Mouse (Mus musculus) cerebellum, postnatal 10 days (tissue): ENCODE measurements around the gene Eid2b.
"Not testable (repeated sequence)": the region's sequence is repeated elsewhere in the genome, so short reads cannot be mapped to it uniquely, and the experiment has no call there.

ENCODE experiments used
- DNase-seq, 2 experiments: peaks; one replicate each; pipeline ENCODE4 v3.0.0; 2021; ENCODE audit warnings: mixed read lengths in 2 of 2

Gene Eid2b

DNA sequence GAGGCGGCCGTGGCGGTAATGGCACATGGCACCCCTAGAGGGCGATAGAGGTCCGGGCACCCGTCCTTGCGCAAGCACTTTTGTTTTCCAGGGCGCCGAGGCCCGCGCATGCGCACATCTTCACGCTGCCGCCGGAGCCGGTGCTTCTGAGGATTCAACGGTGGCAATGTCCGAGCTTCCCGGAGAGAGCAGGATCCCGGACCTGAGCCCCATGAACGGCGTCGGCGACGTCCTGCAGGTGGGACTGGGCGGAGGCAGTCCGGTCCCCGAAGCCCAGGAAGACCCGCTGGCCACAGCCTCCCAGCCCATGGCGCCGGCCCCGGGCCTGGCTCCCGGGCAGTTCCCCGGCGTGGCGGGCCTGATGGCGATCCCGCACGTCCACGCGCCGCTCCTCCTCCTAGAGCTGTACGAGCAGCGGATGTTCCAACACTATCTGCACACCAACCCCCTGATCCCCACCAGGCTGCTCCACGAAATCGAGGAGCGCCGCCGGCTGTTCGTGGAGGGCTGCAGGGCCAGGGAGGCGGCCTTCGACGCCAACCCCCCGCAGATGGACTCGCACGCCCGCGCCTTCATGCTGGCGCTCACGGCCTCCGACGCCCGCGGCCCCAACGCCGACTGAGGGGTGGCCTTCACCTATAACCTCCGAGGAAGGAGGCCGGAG lies at the start of gene Eid2b:
Gene Eid2b, plus strand, starts transcription at position 125 of the 664 bp plus-strand sequence.
- DNase-seq = peak; percentile 98 to 99

DNA sequence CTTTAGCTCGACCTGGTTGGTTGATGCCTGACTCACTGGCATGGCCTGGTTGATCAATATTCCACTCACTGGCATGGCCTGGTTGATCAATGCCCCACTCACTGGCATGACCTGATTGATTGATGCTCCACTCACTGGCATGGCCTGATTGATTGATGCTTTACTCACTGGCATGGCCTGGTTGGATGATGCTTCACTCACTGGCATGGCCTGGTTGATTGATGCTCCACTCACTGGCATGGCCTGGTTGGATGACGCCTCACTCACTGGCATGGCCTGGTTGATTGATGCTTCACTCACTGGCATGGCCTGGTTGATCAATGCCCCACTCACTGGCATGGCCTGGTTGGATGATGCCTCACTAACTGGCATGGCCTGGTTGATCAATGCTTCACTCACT lies 33.6 kb upstream of the Eid2b start:
- DNase-seq = not testable (repeated sequence)

DNA sequence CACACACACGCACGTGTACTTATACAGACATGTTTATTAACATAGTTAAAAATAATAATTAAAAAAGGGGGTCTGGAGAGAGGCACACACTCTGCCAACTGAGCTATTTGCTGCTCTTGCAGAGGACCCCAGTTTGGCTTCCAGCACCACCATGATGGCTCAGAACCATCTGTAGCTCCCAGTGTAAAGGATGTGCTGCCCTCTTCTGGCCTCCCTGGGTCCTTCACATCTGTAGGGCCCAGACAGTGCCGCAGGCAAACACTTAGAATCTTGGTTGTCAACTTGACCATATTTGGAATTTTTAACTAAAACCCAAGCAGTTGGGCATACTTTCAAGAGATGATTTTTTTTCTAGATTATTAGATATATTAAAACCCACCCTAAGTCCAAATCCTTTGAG lies 28.6 kb upstream of the Eid2b start:
- no peak for DNase-seq

DNA sequence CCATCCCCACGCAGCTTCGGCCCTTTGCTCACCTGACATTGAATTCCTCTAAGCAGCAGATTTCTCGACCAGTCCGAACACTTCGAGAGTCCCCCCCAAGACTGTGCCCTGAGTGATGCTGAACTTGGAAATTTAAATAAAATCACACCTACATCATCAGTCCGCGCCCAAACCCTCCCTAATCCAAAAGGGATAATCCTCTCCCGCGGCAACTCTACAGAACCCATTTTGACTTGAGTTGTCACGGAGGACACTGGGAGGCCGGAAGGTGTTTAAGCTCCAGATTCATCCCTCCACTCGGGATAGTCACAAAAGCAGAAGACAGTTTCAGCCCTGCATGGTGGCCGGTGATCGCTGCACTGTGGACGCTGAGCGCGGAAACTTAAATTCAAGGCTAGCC lies 25.6 kb upstream of the Eid2b start:
- DNase-seq = no peak

DNA sequence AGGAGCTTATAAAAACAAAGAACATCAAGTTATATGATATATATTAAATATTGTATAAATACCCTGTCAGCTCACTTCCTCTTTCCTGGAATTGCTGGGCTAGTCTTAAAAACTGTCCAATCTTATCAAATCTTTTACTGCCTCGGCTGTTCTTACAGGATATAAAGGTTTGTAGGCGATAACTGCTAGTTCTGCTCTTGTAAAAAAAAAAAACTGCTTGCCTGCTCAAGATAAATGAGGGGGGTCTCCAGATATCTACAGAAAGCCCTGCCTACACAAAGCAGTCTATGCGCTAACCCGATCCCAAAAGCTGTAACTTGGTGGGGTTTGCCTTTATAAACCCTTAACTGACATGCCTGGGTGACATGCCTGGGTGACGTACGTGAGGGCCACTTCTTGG lies 22.9 kb upstream of the Eid2b start:
- DNase-seq = no peak

DNA sequence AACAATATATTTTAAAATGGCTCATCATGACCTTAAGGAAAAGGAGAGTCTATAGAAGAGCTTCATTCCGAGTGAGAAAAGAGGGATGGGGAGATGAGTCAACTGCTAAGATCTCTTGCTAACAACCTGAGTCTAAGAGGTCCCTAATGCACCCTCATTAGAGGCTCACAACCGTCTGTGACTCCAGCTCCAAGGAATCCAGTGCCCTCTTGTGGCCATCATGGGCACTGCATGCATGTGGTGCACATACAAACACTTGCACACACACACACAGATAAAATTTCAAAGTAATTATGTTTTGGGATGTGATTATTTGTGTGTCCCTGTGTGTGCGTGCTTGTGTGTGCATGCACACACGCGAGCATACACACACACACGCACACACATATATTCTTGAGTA lies 22.1 kb upstream of the Eid2b start:
- DNase-seq = peak in 1 of 2 experiments; percentile 34

DNA sequence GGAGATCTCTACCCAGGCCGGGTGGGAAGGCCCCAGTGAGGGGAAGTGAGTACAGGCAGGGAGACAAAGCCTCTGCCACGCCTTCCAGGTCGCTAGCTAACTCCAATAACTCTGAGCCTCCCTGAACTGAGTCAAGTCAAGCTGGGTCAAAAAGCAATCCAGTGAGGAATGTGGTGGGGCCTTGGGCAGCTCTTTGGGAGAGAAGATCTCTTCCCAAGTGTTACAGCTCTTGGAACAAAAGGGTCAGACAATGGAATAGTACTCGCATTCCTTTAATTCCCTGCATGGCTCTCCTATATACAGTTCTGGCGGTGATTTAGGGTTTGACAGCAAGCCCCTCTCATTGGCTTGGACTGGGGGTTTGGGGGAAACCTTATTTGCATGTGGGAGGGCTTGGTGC lies 14.7 kb upstream of the Eid2b start:
- no peak for DNase-seq

DNA sequence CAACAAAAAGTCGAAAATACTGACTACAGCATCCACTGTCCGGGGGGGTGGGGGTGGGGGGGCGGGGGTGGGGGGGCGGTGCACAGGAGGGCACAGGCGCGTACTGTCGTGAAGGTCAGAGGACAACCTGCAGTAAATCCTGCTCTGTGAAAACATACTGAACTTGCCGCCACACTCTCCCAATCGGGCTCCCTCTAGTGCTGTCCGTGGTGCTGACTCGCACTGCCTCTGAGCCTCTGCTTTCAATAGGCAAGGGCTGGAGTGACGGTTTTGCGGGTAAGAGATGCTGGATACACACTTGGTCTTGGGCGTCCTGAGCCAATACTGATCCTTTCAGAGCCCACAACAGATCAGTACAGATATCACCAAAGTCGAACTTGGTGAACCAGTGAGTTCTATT lies 13.8 kb upstream of the Eid2b start:
- peak in 1 of 2 experiments; percentile 50 for DNase-seq

DNA sequence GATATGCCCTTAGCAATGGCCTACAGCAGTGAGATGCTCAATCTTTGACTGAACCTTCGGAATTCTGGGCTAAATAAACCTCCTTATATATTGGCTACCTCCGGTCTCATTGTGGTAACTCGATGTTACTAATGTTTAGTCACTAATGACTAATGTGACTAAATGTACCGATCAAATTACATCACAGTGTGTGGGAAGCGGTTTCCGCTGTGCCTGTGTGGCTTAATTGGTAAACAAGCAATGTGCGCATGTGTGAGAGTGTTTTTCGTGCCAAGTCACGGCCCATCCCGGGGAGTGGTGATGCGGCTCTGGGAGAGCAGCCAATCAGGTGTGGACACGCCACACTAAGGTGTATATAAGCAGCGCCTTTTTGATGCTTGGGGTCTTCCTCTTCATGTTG lies 12.1 kb upstream of the Eid2b start:
- no peak for DNase-seq

DNA sequence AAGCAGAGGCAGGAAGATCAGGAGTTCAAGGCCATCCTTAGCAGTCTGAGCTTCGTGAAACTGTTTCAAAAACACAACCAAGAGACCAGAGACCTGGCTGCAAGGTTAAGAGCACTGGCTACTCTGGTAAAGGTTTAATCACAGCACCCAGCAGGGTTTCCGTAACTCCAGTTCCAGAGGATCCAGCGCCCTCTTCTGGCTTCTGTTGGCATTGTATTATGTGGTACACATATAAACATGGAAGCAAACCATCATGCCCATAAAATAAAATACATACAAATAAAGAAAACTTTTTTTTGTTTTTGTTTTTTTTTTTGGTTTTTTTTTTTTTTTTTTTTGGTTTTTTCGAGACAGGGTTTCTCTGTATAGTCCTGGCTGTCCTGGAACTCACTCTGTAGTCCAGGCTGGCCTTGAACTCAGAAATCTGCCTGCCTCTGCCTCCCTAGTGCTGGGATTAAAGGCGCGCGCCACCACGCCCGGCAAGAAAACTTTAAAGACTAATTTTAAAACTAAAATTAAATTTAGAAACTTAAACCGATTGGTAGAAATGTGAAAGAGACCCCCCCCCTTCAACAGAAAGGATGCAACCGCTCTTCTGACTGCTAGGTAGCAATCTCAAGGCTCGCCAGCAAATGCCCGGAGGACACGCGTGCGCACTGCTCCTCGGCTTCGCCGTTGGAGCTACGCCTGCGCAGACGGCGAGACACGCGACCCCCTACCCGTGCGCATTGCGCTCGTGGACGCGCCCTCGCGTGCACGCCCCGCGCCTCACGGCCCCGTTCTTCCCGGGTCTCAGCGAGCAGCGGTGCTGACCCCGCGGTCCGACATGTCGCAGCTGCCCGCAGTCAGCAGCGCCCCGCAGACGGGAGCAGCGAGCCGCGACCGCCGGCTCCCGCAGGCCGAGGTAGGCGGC lies 10.2 kb upstream of the Eid2b start, which contains the start of gene Eid2:
Gene Eid2, plus strand, starts transcription at position 753 of the 913 bp plus-strand sequence.
- peak; percentile 97 to 98 for DNase-seq

DNA sequence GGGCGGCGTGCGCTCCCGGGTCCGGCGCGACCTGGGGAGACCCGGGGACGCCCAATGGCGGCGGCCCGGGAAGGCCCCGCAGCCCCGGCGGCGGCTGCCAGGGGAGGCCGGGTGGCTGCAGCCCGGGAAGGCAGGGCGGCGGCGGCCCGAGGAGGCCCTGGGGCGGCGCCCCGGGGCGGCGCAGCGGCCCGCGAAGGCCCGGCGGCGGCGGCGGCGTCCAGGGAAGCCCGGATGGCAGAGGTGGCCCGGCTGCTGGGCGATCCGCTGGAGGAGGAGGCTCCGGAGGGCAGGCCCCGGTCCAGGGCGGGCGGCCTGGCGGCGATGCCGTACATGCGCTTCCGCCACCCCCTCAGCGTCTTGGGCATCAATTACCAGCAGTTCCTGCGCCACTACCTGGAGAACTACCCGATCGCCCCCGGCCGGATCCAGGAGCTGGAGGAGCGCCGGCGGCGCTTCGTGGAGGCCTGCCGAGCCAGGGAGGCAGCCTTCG lies 9.5 kb upstream of the Eid2b start:
- peak; percentile 77 to 79 for DNase-seq

DNA sequence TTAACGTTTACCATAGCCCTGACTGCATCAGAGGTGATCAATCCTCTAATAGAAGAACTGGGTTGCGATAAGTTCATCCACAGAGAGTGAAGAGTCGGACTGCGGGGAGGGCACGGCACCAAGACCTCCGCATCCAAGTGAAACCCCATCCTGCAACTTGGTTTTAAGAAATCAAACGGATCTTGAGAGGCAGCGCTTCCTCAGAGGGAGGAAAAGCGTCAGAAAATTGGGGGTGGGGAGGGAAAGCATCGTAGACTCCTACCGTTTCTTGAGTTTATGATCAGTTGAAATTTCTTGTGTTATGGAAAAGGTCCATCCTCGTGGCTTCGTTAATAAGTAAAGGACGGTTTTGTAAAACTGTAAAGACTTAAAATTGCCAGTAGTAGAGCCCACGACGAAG lies 9.0 kb upstream of the Eid2b start:
- DNase-seq = peak in 1 of 2 experiments; percentile 25

DNA sequence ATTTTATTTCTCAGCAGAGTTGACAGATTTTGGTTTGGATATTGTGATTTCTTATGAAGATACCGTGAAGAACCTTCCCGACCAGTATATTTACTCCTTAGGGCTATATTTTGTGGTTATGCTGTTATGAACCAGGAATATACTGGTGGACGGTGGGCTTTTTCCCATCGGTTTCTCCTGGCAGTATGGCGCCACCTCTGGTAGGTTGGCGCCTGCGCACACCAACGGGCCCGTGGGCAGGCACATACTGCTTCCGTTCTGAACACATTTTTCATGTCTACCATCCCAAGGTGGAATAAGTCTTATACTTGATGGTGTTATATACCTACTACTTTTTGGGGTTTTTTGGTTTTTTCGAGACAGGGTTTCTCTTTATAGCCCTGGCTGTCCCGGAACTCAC lies 8.2 kb upstream of the Eid2b start:
- peak; percentile 41 to 47 for DNase-seq

DNA sequence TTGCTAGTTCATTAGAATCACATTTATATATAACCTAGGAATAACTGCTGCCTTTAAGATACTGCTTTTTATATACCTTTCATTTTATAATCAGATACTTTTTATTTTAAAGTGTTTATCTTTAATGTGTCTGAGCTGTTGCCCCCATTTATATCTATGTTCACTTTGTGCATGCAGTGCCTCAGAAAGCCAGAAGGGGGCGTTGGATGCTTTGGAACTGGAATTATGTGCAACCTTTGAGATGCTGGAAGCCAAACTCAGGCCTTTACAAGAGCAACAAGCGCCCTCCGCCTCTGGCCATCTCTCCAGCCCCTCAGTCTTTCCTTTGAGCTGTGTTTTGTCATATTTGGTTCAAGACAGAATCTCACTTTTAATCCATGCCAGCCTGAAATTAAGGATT lies 5.8 kb upstream of the Eid2b start:
- DNase-seq = no peak

DNA sequence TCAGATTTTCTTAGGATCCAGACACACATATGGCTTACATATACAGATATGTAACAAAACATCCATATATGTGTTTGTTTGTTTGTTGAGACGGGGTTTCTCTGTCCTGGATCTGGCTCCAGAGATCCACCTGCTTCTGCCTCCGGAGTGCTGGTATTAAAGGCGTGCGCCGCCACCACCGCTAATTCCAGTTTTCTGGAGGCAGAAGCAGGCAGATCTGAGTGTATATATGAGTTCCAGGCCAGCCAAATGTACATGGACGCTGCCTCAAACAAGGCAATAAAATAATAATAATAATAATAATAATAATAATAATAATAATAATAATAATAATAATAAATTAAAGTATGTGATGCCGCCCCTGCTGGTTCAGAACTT lies 313 bp upstream of the Eid2b start:
- no peak for DNase-seq

DNA sequence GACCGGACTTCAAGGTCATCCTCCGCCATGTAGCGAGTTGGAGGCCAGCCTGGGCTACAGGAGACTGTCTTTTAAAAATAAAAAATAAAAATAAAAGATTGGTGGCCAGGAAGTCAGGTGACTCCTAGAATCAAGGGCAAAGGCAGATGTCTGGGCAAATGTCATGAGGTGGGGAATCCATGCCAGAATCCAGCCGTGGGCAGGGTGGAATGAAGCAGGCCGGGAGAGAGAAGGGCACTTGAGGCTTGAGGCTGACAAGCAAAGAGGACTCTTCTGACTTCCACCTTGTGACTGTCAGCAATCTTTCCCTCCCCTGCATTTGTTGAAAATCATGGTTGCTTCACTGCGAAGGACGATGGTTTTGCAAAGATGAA lies 727 bp downstream of the Eid2b start:
- DNase-seq = peak; percentile 55 to 57

DNA sequence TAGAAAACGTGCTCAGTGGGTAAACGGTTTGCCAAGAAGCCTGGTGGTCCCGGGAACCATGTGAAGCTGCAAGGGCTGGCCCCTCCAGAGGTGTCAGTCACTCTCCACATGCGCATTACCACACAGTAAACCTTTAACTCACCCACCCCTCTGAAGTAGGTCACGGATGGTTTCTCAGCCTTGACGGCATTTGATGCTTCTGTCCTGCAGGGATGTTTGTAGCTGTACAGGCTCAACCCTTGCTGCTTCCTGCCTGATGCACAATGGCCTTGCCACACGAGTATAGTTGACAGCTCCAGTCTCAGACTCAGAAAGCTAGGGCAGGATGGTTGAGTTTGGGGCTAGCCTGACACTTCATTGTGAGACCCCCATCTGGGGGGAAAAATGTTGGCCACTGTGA lies 3.1 kb downstream of the Eid2b start:
- DNase-seq = no peak

DNA sequence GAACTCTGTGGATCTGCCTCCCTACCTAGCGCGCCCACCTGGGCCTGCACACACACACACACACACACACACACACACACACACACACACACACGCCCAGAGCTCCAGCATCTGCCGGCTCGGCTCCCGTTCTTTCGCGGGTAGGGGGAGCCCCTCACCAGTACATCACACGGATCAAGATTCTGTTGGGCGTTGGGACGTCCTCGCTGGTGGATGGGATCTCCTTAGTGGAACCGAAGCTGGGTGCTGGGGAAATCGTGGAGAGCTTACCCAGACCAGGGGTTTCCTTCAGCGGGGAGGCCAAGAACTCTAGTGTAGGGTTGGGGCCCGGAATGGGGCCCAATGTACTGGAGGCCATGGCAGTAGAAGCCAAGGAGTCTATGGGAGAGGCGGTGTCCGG lies 12.6 kb downstream of the Eid2b start:
- peak; percentile 65 to 74 for DNase-seq

DNA sequence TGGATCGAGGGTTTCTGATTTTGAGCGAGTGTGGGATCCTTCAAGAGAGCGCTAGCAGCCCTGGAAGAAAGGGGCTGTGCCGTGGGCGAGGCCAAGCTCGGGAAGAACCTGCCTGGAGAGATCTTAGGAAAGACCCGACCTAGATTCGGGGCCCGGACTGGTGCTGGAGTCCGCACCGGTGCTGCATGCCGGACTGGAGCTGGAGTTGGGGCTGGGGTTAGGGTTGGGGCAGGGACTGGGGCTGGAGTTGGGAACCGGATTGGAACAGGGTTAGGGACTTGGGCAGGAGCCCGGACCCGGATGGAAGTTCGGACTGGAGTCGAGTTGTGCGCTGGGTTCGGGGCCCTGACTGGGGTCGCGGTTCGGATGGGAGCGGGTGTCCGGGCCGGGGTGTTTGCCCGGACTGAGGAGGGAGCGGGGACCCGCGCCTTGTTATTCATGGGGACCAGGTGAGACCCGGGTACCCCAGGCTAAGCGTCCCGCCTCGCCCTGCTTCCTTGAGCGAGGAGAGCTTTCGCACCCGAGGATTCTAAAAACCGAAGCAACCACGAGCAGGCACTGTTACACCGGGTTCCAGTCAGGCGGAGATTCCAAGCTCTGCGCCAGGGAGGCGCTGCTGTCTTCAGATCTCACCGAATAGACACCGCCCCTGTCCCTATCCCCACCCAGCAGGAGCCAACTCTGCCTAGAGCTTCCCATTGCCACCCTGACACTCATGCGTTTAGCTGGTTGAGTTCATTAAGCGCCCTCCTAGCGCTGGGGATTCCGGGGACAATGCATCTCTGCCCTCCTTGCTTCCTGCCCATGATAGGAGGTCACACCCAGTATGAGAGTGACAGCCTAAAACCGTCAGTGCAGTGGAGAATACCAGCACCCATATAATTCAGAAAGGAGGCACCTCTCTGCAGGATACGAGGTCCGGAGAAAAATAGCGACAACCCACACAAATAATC lies 13.4 kb downstream of the Eid2b start, which contains the start of gene Selenov:
Gene Selenov, minus strand, starts transcription at position 549 of the 953 bp plus-strand sequence.
- peak; percentile 83 to 85 for DNase-seq

DNA sequence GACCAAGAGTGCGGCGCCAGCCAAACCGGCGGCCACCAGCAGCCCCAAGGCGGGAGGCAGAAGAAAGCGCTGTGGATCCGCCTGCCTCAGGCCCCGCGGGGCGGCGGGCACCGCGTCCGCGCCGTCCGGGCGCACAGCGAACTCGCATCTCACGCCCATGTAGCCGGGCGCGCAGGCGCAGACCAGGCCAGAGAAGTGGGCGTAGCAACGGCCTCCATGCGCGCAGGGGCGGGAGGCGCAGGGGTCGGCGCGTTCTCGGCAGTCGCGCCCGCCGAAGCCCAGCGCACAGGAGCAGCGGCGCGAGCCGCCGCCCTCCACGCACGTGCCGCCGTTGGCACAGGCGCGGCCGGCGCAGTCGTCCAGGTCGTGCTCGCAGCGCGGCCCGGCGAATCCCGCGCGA lies 16.9 kb downstream of the Eid2b start:
- DNase-seq = peak; percentile 87 to 93

DNA sequence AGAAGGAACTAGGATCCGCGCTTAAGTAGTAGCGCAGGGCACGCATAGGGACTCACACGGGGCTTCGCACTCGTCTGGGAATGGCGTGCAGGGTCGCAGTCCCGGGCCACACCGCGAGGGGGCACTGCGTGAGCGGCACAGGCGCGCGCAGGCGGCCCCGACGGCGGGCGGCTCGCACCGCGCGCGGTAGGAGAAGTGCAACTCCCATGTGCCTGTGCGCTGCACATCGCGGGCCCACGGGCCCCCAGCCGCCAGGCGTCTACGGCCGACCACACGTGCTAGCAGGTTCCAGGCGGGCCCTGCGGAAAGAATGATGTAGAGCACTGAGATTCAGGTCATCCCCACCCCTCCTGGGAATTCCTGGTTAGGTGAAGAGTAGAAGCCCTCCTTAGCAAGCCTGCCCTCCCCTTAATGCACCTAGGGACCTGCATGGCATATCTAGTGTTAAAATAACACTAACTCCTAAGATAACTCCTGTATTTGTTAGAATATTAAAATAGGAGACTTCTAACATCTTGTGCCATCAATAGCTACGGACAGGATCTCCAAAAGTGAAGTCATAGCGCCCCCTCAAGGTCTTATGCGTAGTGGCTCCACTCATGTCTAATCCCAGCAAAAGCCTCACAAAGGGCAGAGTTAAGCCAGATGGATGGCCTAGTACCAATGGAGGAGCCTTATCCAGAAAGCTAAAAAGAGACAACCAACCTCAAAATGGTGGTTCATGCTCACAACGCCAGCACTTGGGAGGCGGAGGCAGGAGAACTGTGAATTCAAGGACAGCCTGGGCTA lies 21.5 kb downstream of the Eid2b start:
- peak; percentile 75 to 84 for DNase-seq
